Mouse (Mus musculus): ENCODE results near the gene Slc6a1.

The Slc6a1 gene

DNA sequence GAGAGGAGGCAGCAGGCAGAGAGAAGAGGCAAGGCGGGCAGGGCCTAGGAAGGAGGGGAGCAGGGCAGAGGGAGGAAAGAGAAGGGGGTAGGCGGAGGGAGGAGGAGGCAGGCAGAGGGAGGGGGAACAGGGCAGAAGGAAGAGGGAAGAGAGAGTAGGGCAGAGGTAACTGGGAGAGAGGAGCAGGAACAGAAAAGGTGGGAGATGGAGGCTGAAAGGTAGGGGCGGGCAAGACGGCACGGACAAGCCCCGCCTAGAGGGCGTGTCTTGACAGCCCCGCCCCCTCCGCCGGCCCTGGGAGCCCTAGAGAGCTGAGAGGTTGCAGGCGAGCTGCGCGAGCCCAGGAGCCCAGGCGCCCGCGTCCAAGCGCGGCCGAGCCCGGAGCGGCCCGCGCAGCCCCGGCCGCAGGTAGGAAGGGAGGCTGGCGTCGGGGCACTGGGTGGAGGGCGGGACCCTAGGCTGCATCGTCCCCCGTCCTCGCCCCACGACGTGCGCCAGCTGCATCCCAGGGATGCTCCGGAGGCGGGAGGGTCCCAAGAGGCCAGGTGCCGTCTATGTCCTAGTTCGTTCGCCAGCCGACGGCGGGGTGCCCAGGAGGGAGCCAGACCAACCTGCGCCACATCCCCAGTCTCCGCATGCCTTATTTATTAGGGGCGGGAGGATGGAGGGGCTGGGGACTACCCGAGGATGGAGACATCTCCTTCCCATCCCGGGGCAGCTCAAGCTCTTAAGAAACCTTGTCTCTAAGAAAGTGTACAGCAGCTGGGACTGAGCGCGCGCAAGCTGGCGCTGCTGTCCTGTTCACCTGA, at the start of gene Slc6a1:
Gene Slc6a1, plus strand, starts transcription at position 167 of the 809 bp plus-strand sequence.
- ATAC-seq (ENCODE audit: low TSS enrichment) = peak; percentile 61

DNA sequence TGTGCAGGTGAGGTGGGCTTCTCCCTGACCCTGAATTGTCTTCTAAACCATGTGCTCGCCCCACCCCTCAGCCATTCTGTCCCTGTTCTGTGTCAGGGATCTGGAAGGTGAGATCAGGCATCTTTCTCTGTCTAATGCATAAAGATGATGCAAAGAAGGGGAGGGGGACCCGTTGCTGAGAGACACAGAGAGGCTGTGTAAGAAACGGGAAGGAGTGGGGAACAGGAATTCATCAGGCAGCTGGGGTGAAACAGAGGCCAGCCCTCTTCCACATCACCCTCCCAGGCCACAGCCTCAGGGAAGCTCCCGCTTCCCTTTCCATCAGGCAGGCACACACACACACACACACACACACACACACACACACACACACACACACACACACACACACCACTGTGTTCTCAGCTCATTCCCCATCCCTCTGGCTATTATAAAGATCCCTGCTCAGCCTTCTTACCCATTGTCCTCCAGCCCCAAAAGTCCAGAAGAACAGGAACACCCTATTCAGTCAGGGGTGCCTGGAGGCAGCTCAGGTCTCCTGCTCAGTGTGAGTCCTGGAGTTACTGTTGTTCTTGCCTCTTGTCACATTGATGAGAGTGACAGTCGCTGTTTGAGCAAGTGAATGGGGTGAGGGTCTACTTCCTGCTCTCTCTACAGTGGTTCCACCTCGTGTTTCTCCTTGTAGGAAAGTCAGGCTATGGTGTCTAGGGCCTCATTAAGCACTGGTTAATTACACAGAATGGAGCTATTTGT, 43.4 kb upstream of the Slc6a1 start:
- no peak for ATAC-seq (ENCODE audit: low TSS enrichment)

DNA sequence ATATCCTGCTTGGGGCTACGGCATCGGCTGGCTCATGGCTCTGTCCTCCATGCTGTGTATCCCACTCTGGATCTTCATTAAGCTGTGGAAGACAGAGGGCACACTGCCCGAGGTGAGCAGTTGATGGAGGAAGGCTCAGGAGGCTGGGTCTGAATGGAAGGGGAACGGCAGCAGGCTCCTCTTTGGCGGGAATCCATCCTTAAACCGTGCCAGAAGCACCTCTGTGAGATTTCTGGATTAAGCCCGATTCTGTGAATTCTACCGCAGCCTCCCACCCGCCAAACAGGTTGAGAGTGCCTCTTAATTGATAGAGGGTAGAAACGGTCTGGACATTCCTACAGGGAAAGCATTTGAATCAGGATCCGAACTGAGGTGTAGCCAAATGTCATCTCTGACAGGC, 36.8 kb upstream of the Slc6a1 start:
- no peak for ATAC-seq (ENCODE audit: low TSS enrichment)

DNA sequence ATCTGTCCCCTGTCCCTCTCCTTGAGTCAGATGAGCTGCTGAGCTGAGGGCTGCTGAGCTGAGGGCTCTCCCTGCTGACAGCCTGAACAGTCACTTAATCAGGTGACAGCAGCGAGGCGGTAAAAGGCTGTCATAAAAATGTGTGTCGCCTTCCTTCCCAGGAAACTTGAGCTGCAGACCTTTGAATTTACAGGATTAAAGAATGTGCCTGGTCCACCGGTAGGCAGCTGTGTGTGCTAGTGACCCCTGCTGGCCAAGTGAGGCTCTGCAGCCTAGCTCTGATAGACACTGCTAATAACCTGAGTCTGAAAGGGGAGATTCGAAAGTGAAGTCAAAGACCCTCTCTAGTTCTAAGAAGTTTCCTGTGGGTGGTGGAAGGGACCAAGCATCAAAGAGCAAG, 32.1 kb upstream of the Slc6a1 start:
- peak; percentile 64 for ATAC-seq (ENCODE audit: low TSS enrichment)

DNA sequence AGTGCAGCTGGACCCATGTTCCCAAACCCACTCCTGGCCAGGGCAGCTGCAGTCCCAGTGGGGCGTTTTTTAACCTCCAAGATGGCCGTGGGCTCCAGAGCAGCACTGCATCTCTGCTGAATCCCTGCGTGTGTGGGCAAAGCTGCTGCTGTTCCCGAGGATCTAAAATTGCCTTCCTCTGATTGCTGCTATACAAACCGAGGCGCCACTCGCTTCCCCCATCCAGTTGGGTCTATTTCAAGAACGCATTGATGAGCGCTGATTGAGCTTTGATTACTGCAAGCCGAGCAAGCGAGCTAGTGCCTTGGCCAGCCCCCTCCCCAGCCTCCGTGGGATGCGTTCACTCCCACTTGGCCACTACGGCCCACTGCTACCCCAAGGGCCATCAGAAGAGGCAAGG, 27.5 kb upstream of the Slc6a1 start:
- peak; percentile 66 for ATAC-seq (ENCODE audit: low TSS enrichment)

DNA sequence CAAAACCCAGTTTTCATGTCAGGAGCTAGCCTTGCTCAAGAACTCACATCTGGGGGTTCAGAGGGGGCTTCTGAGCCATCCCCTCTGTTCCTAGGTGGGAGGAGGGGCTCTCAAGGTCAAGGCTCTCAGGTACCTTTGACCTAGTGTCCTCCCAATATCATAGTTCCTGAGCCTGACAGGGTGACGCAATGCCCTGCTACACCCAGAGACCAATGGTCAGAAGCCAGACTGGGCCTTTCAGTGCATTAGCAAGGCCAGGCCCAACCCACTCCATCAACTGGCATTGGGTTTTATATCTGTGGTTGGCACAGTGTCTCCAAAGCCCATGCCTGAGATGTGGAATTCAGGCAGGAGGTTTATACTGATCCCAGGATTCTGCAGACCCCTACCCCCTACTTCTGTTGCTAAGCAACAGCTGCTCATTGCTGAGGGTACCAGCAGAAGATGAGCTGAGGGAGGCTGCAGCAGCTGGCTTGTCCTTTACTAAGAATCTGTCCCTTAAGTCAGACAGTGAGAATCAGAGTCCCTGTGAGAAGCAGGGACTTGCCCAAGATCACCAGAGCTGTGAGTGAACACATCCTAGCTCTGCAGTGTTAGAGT, 24.6 kb upstream of the Slc6a1 start:
- no peak for ATAC-seq (ENCODE audit: low TSS enrichment)

DNA sequence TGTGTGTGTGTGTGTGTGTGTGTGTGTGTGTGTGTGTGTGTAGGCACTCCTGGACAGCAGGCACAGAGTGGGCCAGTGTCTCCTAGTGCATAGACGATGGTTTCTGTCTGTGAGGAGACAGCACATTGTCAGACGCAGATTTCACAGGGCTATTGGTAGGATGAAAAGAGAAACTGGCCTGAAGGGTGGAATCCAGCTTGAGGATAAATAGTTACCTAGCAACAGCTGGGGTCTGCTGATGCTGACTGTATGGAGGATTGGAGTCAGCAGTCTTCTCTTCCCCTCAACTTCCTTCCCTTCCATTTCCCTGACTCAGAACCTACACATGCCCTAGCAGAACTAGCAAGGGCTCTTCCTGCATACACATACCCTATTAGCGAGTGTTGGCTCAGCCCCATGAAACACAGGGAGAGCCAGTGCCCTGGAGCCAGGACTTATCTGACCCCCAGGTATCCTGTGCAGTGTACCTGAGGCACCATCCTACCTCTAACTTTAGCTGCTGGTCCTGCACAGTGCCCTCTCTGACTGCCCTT, 23.7 kb upstream of the Slc6a1 start:
- no peak for ATAC-seq (ENCODE audit: low TSS enrichment)

DNA sequence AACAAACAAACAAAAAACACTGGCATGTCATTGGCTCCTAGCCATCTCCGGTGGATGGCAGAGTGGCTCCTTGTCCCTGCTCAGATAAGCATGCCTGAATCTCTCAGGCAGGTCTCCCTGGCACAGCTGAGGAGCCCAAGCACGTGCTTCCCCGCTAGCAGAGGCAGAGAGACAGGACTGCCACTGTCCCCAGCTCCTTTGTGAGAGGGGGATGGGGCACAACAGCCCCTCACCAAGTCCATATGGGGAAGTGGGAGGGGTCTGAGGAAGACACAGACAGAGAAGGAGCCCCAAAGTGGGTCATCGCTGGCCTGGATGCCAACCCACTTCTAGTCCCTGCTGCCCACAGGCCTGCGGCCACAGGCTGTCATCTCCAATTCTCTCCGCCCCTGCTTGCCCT, 20.8 kb upstream of the Slc6a1 start:
- no peak for ATAC-seq (ENCODE audit: low TSS enrichment)

DNA sequence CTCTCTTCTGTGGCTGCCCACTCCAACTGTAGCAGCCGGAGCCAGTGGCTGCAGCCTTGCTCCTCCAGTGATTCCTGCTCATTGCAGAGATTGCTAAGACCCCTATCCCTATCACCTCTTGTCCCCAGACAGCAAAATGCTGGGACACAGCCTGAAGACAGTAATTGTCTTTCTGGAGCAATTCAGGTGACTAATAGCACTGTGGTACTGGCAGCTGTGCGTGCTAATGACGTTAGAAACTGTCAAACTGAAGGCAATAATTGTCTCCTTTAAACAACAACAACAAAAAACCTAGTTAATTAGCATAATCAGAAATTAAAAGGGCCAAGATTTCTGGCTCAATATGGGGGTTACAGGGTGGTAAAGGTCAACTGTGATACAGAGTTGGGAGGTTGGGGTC, 18.4 kb upstream of the Slc6a1 start:
- ATAC-seq (ENCODE audit: low TSS enrichment) = no peak

DNA sequence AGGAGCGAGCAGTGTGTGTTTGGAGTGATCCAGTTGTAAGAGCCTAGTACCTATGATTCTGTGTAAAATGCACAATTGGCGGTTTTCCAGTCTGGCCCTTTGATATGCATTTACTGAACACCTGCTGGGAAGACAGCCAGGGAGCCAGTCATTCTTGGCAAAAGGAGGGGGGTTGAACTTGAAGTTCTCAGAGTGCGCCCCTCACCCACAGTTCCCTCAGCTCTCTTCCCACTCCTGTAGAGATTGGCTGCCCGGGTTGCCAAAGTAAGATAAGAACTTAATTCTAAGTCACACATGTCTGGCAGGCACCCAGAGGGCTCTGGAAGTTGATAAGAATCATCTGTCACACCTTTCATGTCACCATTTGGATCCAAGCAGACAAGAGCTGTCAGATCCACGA, 18.0 kb upstream of the Slc6a1 start:
- ATAC-seq (ENCODE audit: low TSS enrichment) = no peak

DNA sequence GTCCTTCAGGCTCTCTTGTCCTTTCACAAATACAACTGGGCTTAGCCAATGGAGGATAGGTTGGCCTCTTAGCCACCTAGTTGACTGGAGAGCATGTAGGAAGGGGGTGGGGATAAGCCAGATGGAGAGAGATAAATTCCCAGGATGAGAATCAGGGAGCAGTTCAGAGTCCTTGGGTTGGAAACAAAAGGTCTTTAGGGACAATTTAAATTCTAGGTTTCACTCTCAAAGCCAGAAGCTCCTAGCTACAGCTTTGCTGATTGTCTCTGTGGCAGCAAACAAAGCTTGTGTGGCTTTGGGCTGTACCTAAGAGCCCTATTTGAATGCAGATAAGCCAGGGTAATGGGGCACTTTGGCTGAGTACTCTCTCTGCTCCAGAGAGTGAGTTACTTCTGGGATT, 16.2 kb upstream of the Slc6a1 start:
- ATAC-seq (ENCODE audit: low TSS enrichment) = no peak

DNA sequence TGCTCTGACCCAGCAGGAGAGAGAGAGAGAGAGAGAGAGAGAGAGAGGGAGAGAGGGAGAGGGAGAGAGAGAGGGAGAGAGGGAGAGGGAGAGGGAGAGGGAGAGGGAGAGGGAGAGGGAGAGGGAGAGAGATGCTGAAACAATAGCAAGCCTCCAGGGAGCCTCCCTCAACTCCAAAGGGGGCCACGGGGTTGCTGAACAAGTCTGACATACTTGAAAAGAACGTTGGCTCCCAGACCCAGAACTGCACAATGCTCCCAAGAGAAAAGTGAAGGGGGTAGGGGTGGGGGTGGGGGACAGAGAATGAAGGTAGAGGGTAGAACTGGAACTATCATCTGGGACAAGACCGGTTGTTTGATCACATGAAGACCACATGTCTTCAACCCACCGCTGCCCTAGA, 14.5 kb upstream of the Slc6a1 start:
- ATAC-seq (ENCODE audit: low TSS enrichment) = no peak

DNA sequence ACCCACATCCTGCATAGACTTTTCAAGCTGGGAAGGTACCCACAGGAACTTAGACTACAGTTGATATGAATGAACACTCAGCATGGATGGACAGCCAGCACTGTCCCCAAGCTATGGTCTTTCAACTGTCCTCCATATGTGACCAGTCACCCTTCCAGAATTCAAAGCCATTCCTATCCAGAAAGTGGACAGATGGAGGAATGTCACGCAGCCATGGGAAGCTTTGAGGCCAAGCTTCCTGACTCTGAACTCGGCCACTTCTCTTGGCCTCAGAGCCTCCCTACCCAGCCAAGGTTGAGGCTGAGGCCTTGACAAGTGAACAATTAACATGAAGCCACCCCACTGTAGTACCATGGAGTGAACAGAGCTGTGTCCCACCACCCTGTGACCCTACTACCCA, 12.8 kb upstream of the Slc6a1 start:
- no peak for ATAC-seq (ENCODE audit: low TSS enrichment)

DNA sequence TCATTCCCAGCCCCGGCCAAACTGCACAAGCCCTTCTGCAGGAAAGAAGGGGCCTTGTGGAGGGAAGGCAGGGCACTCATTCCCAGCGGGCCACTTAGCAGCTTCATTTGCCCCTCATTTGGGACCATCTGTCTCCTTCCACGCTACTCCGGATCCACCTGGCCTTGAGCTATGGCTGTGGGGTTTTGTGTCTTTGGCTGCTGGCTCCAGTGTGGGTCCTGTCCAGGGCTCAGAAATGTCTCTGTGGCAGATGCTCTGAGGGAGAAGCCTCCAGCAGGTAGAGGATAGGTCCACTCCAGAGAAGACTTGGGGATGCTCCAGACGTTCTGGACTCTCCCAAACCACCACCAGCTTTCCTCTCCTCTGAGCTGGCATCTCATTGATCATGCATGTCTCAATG, 11.6 kb upstream of the Slc6a1 start:
- no peak for ATAC-seq (ENCODE audit: low TSS enrichment)

DNA sequence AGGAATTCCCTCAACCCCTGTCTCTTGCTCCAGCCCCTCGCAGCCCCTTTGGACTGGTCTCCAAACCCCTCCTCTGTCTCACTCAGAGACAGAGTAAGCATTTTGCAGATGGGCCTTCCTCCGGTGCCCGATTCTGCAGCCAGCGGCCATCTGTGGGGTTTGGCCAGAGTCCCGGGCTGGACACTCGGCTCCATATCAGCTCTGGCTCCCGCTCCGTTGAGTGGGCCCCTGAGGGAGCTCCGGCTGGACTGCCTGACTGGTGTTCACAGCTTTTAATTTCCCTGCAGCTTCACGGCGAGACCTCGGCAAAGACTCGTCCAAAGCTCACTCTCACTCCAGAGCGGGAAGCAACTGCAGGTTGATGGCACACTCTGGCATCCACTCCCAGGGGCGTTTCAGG, 10.2 kb upstream of the Slc6a1 start:
- ATAC-seq (ENCODE audit: low TSS enrichment) = peak; percentile 60; the same call in 1 of the 2 replicates

DNA sequence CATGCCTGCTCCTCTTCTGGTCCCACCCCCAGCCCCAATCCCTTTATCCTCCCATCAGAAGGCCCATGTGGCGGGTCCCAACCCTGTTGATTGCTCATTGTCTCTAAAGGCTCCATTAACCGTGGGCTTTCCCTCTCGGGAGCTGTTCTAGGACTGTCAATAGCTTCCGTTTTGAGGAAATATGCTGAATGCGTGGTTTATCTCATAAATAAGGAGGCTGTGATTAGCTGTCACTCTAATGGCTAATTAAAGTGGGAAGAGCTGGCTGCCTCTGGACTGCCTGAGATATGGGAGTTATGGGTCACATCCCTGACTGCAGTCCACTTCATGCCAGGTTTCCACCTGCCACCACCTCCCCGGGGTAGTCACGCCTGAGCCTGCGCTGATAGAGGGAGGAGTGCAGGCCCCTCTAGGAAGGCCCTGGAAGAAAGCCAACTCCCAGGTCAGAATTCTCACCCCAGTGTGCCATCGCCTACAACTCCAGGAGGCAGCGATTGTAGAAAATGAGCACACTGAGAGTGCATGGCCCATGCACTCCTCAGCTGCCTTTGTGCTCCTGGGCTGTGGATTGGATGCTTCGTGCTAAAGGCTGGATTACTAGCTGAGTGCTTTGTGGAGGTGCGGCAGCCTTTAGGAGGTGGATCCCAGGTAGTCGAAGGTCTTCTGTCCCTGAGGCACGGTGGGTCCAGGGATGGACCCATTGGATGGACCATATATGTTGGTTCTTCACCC, 8.3 kb upstream of the Slc6a1 start:
- no peak for ATAC-seq (ENCODE audit: low TSS enrichment)

DNA sequence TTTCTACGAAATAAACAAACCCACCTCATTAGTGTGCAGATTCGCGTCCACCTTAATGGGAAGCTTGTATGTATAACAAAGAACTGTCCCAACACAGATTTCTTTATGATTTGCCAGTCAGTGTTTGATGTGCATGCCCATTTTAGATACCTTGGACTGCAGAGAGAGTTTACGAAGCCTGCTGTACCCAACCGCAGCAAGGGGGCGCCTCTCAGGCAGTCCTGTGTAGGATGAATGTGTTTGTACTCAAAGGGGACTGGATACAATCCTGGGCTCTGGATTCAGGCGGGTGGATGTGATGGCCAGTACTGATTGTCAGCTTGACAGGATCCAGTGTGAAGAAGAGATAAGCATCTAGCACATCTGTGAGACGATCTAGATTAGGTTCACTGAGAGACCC, 6.6 kb upstream of the Slc6a1 start:
- ATAC-seq (ENCODE audit: low TSS enrichment) = no peak

DNA sequence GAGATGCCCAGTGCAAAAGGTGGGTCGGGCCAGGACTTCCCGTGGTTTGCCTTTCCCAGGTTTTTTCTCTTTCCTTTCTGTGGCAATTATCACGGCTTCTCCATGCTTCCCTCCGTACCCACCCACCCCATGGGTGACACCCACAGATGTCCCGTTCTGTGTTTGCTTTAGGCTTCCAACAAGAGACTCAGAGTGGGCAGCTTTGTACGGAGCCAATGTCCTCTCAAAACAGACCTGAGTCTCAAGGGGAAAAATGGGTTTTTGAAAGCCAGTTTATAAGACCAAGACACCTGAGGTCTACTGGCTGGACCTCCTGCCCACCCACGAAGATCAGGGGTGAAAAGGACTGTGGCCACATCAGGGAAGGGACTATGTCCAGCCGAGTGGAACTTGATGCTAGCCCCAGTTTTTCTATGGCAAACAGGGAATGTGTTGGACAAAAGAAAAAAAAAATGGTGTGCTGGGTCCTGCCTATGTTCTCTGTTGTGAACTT, 889 bp downstream of the Slc6a1 start:
- no peak for ATAC-seq (ENCODE audit: low TSS enrichment)

DNA sequence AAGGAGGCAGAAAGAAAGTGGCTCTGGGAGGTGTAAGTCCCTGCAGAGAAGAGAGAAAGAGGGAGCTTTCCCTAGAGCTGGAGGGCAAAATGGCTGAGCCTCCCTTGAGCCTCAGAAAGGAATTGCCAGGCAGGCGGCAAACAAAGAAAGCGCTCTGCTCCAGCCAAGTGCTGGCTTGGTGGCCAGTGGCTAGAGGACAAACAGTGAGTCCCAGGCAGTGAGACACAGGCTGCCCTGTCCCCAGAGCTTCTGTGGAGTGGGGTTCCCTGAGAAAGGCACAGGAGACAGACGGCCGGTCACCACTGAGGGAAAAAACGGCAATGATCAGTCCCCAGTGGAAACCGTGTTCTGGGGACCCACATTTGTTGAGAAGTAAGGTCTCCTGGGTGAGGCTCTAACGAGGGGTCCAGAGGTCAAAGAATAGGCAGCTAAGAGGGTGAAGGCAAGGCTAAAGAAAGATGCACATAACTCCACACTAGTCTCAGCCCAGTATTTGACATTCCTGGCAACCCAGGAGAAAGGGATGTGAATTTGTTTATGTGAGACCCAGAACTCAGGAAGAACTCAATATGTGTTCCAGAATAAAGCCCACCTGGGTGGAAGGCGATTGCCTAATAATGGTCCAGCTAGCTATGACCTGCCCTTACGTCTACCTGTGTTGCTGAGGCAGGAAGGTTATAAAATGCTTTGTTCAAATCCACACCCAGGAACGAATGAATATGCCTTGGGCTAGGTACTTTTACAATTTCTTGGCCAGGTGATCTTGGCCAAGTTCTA, 1.7 kb downstream of the Slc6a1 start:
- peak; percentile 53 for ATAC-seq (ENCODE audit: low TSS enrichment)

DNA sequence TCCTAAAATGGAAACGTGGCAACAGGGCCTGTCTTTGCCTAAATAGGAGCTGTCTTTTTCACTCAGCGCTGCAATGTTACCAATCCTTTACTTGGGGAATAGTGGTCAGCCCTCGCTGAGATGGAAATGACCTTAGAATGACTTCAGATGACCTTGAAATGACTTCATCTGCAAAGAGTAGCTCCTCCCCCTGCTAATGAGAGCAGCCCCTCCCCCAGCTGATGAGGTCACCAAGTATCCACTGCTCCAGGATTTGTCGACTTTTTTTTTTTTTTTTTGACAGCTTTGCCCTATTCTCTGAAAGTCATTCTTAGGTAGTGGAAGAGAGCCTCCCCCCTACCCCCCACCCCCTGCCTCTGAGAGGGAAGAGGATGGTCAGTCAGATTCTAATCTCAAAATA, 3.0 kb downstream of the Slc6a1 start:
- no peak for ATAC-seq (ENCODE audit: low TSS enrichment)

DNA sequence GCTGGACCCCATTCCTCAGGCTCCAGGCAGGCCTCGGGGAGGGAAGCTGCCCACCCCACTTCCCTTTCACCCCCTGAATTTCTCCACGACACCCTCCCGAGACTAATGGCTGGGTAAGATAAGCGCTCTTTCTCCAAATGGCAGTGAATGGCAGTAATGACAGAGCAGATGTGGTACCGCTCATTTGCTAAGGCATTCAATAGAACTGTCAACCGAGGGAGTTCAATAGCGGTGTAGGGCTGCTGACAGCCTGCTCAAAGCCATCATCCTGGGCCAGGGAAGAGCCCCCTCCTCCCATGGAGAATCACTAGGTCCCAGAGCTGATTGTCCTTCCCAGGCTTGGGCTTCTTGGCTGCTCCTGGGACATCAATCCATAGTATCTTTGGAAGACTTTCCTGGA, 6.7 kb downstream of the Slc6a1 start:
- ATAC-seq (ENCODE audit: low TSS enrichment) = no peak
